In the genomic region with DNA sequence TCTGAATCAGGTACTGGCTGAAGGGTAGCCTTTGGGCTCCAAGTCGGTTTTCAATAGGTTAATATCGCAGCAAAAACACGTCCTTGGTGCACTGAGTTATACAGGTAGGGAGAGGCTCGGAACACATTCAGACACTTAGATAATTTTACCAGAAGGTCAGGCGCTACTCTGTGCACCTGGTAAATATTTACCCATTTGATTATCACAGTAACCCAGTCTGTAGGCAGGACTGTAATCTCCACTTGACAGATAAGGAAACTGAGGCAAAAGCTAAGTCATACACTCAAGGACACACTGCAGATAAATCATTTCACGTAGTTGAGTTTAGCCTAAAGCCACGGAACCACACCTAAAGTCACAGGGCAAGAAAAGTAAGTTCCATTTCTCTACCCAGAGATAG, we compare ENCODE assay signal across 19 mouse cellular contexts. TPM values are rescaled to one million over a fixed set of nuclear protein-coding genes. Genes with fewer than 3 reads are reported as not detected.
"Had no signal": no experiment of that assay in that cellular context is flagged by ENCODE, and none has a peak within 500 bp of the region (broad histone marks: within the 10 kb centered on the region; RNA-seq: fewer than 3 reads in every experiment).

No protein-coding gene starts in this region.

- ATAC-seq: midbrain, embryonic 13.5 days had no signal

- DNase-seq: kidney, adult 2 months; kidney, postnatal 25 days; layer of hippocampus, adult 9-11 months; layer of hippocampus, postnatal 36 days; liver, embryonic 13.5 days; lung, adult 2 months; lung, postnatal 14 days; right cerebral cortex, adult 18-20 months; right cerebral cortex, postnatal 14 days; right cerebral cortex, postnatal 4 days; thymus, adult 18-20 months; thymus, postnatal 36 days had no signal

- H3K4me1 ChIP-seq: liver, embryonic 13.5 days; midbrain, embryonic 10.5 days; midbrain, embryonic 13.5 days had no signal

- H3K27ac ChIP-seq: kidney, postnatal 0 days; layer of hippocampus, adult 2 months; left cerebral cortex, adult 2 months; liver, embryonic 13.5 days; macrophage; midbrain, embryonic 10.5 days; midbrain, embryonic 13.5 days had no signal

- H3K27me3 ChIP-seq: liver, embryonic 13.5 days; midbrain, embryonic 13.5 days had no signal

- H3K9ac ChIP-seq: liver, embryonic 13.5 days; midbrain, embryonic 13.5 days had no signal

- H3K4me2 ChIP-seq: liver, embryonic 13.5 days; midbrain, embryonic 13.5 days had no signal

- H3K9me3 ChIP-seq: liver, embryonic 13.5 days; midbrain, embryonic 10.5 days; midbrain, embryonic 13.5 days had no signal

- H3K36me3 ChIP-seq: liver, embryonic 13.5 days; midbrain, embryonic 10.5 days; midbrain, embryonic 13.5 days had no signal

- H3K4me3 ChIP-seq: layer of hippocampus, adult 2 months; left cerebral cortex, adult 2 months; liver, embryonic 13.5 days; megakaryocyte, embryonic 14.5 days; midbrain, embryonic 10.5 days; midbrain, embryonic 13.5 days had no signal

RNA-seq across cellular contexts. Expression of a gene that starts 49.1 kb away (rescaled TPM):
- polyA plus RNA-seq: macrophage had no signal
